Mouse (Mus musculus) liver, embryonic 12.5 days (tissue): Measurements from ENCODE around the gene Pogk. TPM values are rescaled to one million over a fixed set of nuclear protein-coding genes. Genes with fewer than 3 reads are reported as not detected.

Experiments
- ATAC-seq: fragments of 200-750 bp; cut with Nextera tagmentation; 2 replicates; pipeline ENCODE4 v1.8.0; 2017; ENCODE audit warnings: moderate number of reproducible peaks, mild to moderate bottlenecking, moderate library complexity
- H3K27ac ChIP-seq: fragments of 300-500 bp; sonication (generic); 2 replicates; pipeline ENCODE4 v1.5.1; 2016; ENCODE audit warnings: mild to moderate bottlenecking
- H3K27me3 ChIP-seq: fragments of 300-500 bp; sonication (generic); replicated peaks from 2 replicates; pipeline ENCODE4 v1.6.1; 2016; ENCODE audit warnings: mild to moderate bottlenecking, moderate library complexity
- H3K36me3 ChIP-seq: fragments of 300-500 bp; sonication (generic); 2 replicates; pipeline ENCODE4 v1.6.1; 2016; ENCODE audit warnings: mild to moderate bottlenecking, moderate library complexity
- H3K4me1 ChIP-seq: fragments of 300-500 bp; sonication (generic); 2 replicates; pipeline ENCODE4 v1.6.1; 2016
- H3K4me2 ChIP-seq: fragments of 300-500 bp; sonication (generic); 2 replicates; pipeline ENCODE4 v1.6.1; 2016; ENCODE audit warnings: mild to moderate bottlenecking, moderate library complexity
- H3K4me3 ChIP-seq: fragments of 300-500 bp; sonication (generic); 2 replicates; pipeline ENCODE4 v1.5.1; 2016; ENCODE audit warnings: mild to moderate bottlenecking, moderate library complexity
- H3K9ac ChIP-seq: fragments of 300-500 bp; sonication (generic); 2 replicates; pipeline ENCODE4 v1.6.1; 2016; ENCODE audit warnings: mild to moderate bottlenecking, moderate library complexity
- H3K9me3 ChIP-seq: fragments of 300-500 bp; sonication (generic); replicated peaks from 2 replicates; pipeline ENCODE4 v1.6.1; 2016; ENCODE audit warnings: mild to moderate bottlenecking, moderate library complexity
- WGBS: fragments of 180-500 bp; shearing (Covaris S2); methylation state at CpG from one replicate; pipeline ENCODE4 v1.1.7; 2016; ENCODE audit not compliant: insufficient replicate concordance; 5-methylcytosine and 5-hydroxymethylcytosine counted together
- polyA plus RNA-seq: library from polyadenylated mRNA; unstranded; fragments of >200 nt; fragmentation: Nextera tagmentation; extraction: Ambion mirVana; gene quantifications from 2 replicates; pipeline ENCODE4 v1.2.1, GENCODE M21; 2016

The Pogk gene
- polyA plus RNA-seq, 1 experiment from 2014 or later, result 2.8 TPM

DNA sequence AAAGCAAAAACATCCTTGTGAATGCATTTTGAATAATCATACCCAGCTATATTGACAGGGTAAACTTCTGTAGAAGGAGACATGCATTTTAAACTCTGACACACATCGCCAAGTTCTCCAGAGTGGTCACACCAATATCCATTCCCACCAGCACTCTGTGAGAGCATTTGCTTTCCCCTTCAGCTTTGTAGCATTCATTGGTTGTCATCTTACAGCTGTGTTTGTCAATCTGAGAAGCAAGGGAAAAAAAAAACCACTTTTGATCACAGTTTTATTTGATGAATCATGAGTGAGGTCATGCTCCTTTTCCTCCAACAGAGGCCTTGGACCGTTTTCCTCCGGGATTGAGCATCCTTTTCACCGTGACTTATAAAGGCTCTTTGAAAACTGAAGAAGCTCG, 66.1 kb downstream of the Pogk start:
- H3K4me1 ChIP-seq, result no peaks in the 10 kb centered on the region
- no peak for ATAC-seq
- H3K27me3 ChIP-seq, result no peaks in the 10 kb centered on the region; the same call in 1 of the 2 replicates
- H3K4me3 ChIP-seq, result no peak overlapping the region
- H3K9me3 ChIP-seq, result no peaks in the 10 kb centered on the region
- 65% methylated on average over 5 of the region's 5 CpGs for WGBS
- no peak overlapping the region for H3K4me2 ChIP-seq
- no peak overlapping the region for H3K9ac ChIP-seq
- no peak overlapping the region for H3K27ac ChIP-seq
- no peaks in the 10 kb centered on the region for H3K36me3 ChIP-seq

DNA sequence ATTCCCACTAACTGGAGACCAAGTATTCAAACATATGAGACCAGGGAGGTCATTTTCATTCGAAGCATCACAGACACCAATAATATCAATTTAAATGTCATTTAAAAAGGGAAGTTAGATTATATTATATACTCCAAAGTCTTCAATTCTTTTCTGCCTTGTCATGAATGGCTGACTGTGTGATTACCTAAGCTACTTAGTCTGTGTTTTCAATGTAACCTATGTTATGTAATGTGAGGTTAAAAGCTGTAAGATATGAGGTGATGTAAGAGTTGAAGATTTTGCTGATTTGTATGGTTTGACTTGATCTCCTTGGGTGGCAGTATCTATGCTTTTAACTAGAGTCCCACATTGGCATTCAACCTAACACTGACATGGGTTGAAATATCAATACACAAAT, 67.1 kb downstream of the Pogk start:
- H3K36me3 ChIP-seq, result no peaks in the 10 kb centered on the region
- H3K4me1 ChIP-seq, result no peaks in the 10 kb centered on the region
- no peak overlapping the region for H3K4me3 ChIP-seq
- H3K9me3 ChIP-seq, result no peaks in the 10 kb centered on the region
- no peak overlapping the region for H3K27ac ChIP-seq
- 65% methylated on average over 1 of the region's 1 CpGs for WGBS
- no peak for ATAC-seq
- H3K27me3 ChIP-seq, result no peaks in the 10 kb centered on the region; the same call in 1 of the 2 replicates
- no peak overlapping the region for H3K4me2 ChIP-seq
- no peak overlapping the region for H3K9ac ChIP-seq

DNA sequence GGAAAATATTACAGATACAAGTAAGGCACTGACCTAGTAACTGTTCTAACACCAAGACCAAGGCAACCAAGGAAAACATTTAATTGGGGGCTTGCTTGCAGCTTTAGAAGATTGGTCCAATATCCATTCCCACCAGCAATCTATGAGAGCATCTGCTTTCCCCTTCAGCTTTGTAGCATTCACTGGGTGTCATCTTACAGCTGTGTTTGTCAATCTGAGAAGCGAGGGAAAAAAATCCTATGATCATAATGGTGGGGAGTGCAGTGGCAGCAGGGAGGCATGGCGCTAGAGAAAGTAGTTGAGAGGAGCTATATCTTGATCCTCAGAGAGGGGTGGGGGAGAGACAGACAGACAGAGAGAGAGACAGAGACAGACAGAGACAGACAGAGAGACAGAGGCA, 67.6 kb downstream of the Pogk start:
- H3K9ac ChIP-seq, result no peak overlapping the region
- no peak for ATAC-seq
- H3K4me1 ChIP-seq, result no peaks in the 10 kb centered on the region
- no peak overlapping the region for H3K4me3 ChIP-seq
- H3K36me3 ChIP-seq, result no peaks in the 10 kb centered on the region
- 66% methylated on average over 2 of the region's 2 CpGs for WGBS
- no peaks in the 10 kb centered on the region for H3K9me3 ChIP-seq
- H3K27me3 ChIP-seq, result no peaks in the 10 kb centered on the region; the same call in 1 of the 2 replicates
- no peak overlapping the region for H3K27ac ChIP-seq
- no peak overlapping the region for H3K4me2 ChIP-seq

DNA sequence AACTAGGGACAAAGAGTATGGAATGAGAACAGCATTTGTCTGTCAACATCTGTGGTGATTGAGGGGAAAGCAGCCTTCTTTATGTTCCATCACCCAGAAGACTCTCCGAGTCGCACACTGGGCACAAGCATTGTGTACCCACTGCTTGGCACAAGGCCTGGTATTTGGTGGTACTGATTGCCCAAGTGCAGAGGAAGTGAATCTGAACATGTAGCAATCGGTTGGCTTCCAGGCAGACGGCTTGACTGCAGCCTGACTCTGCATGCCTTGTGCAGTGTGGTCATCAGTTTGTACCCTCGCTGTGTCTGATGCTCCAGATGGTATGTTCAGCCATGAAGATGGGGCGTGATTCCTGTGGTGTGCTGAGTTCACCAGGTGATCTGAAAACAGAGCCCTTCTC, 70.6 kb downstream of the Pogk start:
- Histone ChIP-seq H3K27me3 (no peaks in the 10 kb centered on the region), H3K4me2 (no peak overlapping the region), H3K4me3 (no peak overlapping the region), H3K4me1 (no peaks in the 10 kb centered on the region), H3K9ac (no peak overlapping the region), H3K27ac (no peak overlapping the region), H3K36me3 (no peaks in the 10 kb centered on the region), H3K9me3 (0 out of 2 replicates have a peak, but pooled peaks cover 3% of the 10 kb centered on the region)
- 70% methylated on average over 6 of the region's 6 CpGs for WGBS
- ATAC-seq, result no peak

Other genes starting within 250 kb of the Pogk start
- gene Mael, start 171.1 kb downstream of the Pogk start, polyA plus RNA-seq, result not detected in 2 replicates
- gene Ildr2, start 155.7 kb downstream of the Pogk start, polyA plus RNA-seq, result 0.12 and 0.41 TPM in 2 replicates
- 29.7 and 30.4 TPM in 2 replicates for gene Tada1, start 30.8 kb downstream of the Pogk start, polyA plus RNA-seq
- not detected in 2 replicates for gene Gm4846, start 87.7 kb upstream of the Pogk start, polyA plus RNA-seq
- gene Gm4847, start 237.8 kb upstream of the Pogk start, polyA plus RNA-seq, result not detected in 2 replicates